Mouse (Mus musculus) stomach, embryonic 14.5 days (tissue): ENCODE results near the gene Trio. TPM values are rescaled to one million over a fixed set of nuclear protein-coding genes. Genes with fewer than 3 reads are reported as not detected.
A peak's percentile ranks its signal among the peaks of the same experiment; 100 is the strongest.

Source experiments
- ATAC-seq: fragments of 200-750 bp; cut with Nextera tagmentation; 2 replicates; pipeline ENCODE4 v1.8.0; 2017; ENCODE audit warnings: low read depth, moderate TSS enrichment; ENCODE audit not compliant: insufficient number of reproducible peaks, insufficient read depth, low FRiP score
- H3K27ac ChIP-seq: fragments of 300-500 bp; sonication (generic); 2 replicates; pipeline ENCODE4 v1.5.1; 2014; ENCODE audit warnings: mild to moderate bottlenecking, low read length, moderate library complexity, mixed read lengths
- H3K27me3 ChIP-seq: fragments of 300-500 bp; sonication (generic); 2 replicates; pipeline ENCODE4 v1.6.1; 2014; ENCODE audit warnings: low read length, control low read depth, mixed read lengths; ENCODE audit not compliant: control insufficient read depth, insufficient read depth
- H3K36me3 ChIP-seq: fragments of 300-500 bp; sonication (generic); 2 replicates; pipeline ENCODE4 v1.6.1; 2014; ENCODE audit warnings: mild to moderate bottlenecking, control low read depth, low read length, moderate library complexity, mixed read lengths; ENCODE audit not compliant: control insufficient read depth, insufficient read depth
- H3K4me1 ChIP-seq: fragments of 300-500 bp; sonication (generic); 2 replicates; pipeline ENCODE4 v1.6.1; 2014; ENCODE audit warnings: low read length, control low read depth, mixed read lengths; ENCODE audit not compliant: control insufficient read depth, insufficient read depth
- H3K4me2 ChIP-seq: fragments of 300-500 bp; sonication (generic); replicated peaks from 2 replicates; pipeline ENCODE4 v1.6.1; 2014; ENCODE audit warnings: low read depth, low read length, control low read depth
- H3K4me3 ChIP-seq: fragments of 300-500 bp; sonication (generic); 2 replicates; pipeline ENCODE4 v1.5.1; 2014; ENCODE audit warnings: low read depth, low read length, control low read depth
- H3K9ac ChIP-seq: fragments of 300-500 bp; sonication (generic); replicated peaks from 2 replicates; pipeline ENCODE4 v1.6.1; 2014; ENCODE audit warnings: low read depth, mild to moderate bottlenecking, control low read depth, low read length, moderate library complexity, mixed read lengths
- H3K9me3 ChIP-seq: fragments of 300-500 bp; sonication (generic); 2 replicates; pipeline ENCODE4 v1.6.1; 2016; ENCODE audit warnings: low read depth, low read length, control low read depth; ENCODE audit not compliant: control insufficient read depth
- WGBS: fragments of 180-500 bp; shearing (Covaris S2); extraction: QIAGEN DNeasy Blood & Tissue Kit; methylation state at CpG from one replicate; pipeline ENCODE4 v1.1.7; 2014; 5-methylcytosine and 5-hydroxymethylcytosine counted together
- polyA plus RNA-seq: library from polyadenylated mRNA; unstranded; fragments of >200 nt; fragmentation: Nextera tagmentation; extraction: Ambion mirVana; gene quantifications from 2 replicates; pipeline ENCODE4 v1.2.1, GENCODE M21; 2014

Trio gene
- polyA plus RNA-seq, 1 experiment from 2014 or later = 54.2 TPM

GRCm38 (mm10) chr15:27935772-27936746, 89.6 kb downstream of the Trio start:
- no peak overlapping the region for H3K9ac ChIP-seq
- H3K27me3 ChIP-seq = no peaks in the 10 kb centered on the region
- H3K4me3 ChIP-seq = no peak overlapping the region
- no peak for ATAC-seq
- H3K27ac ChIP-seq = no peak overlapping the region
- WGBS = 73% methylated on average over 12 of the region's 12 CpGs
- H3K36me3 ChIP-seq = no peaks in the 10 kb centered on the region
- H3K9me3 ChIP-seq = no peaks in the 10 kb centered on the region
- H3K4me2 ChIP-seq = no peak overlapping the region
- peaks cover 22% of the 10 kb centered on the region for H3K4me1 ChIP-seq

- Histone ChIP-seq H3K27me3 (no peaks in the 10 kb centered on the region), H3K9me3 (no peaks in the 10 kb centered on the region), H3K9ac (no peak overlapping the region), H3K36me3 (no peaks in the 10 kb centered on the region), H3K4me1 (peaks cover 16% of the 10 kb centered on the region), H3K27ac (no peak overlapping the region), H3K4me3 (no peak overlapping the region), H3K4me2 (no peak overlapping the region)
- no peak for ATAC-seq
- 97% methylated on average over 1 of the region's 1 CpGs for WGBS
Measured at GRCm38 (mm10) chr15:27933270-27933669, 92.4 kb downstream of the Trio start.

- ATAC-seq = no peak
- H3K27ac ChIP-seq = no peak overlapping the region
- no peak overlapping the region for H3K4me3 ChIP-seq
- no peak overlapping the region for H3K4me2 ChIP-seq
- no peak overlapping the region for H3K9ac ChIP-seq
- H3K36me3 ChIP-seq = no peaks in the 10 kb centered on the region
- peaks cover 9% of the 10 kb centered on the region for H3K4me1 ChIP-seq
- no peaks in the 10 kb centered on the region for H3K27me3 ChIP-seq
- H3K9me3 ChIP-seq = no peaks in the 10 kb centered on the region
- 73% methylated on average over 12 of the region's 12 CpGs for WGBS
Measured at GRCm38 (mm10) chr15:27931891-27932290, 93.8 kb downstream of the Trio start.

DNA sequence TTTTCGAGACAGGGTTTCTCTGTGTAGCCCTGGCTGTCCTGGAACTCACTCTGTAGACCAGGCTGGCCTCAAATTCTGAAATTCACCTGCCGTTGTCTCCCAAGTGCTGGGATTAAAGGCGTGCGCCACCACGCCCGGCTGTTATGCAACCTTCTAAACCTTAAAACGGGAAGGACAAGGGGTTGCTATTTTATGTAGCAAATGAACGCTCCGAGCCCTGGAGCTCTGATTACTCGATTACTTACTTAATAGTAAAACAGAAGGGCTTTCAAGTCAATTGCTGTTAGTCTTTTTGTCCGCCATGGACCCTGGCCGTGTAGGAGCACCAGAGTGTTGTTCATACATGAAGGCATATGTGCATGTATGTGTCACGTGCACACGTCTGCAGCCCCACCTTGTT, 94.2 kb downstream of the Trio start:
- 90% methylated on average over 14 of the region's 14 CpGs for WGBS
- Histone ChIP-seq H3K27ac (no peak overlapping the region), H3K4me3 (no peak overlapping the region), H3K9me3 (no peaks in the 10 kb centered on the region), H3K36me3 (no peaks in the 10 kb centered on the region), H3K4me2 (no peak overlapping the region), H3K9ac (no peak overlapping the region), H3K27me3 (no peaks in the 10 kb centered on the region), H3K4me1 (peaks cover 5% of the 10 kb centered on the region)
- ATAC-seq = no peak

- Histone ChIP-seq H3K4me3 (no peak overlapping the region), H3K27me3 (no peaks in the 10 kb centered on the region), H3K4me2 (no peak overlapping the region), H3K36me3 (no peaks in the 10 kb centered on the region), H3K9ac (no peak overlapping the region), H3K9me3 (no peaks in the 10 kb centered on the region), H3K4me1 (peaks cover 17% of the 10 kb centered on the region), H3K27ac (no peak overlapping the region)
- ATAC-seq = no peak
- 86% methylated on average over 6 of the region's 6 CpGs for WGBS
Measured at GRCm38 (mm10) chr15:27927614-27928013, 98.0 kb downstream of the Trio start.

GRCm38 (mm10) chr15:27926941-27927340, 98.7 kb downstream of the Trio start:
- no peaks in the 10 kb centered on the region for H3K36me3 ChIP-seq
- no peak overlapping the region for H3K9ac ChIP-seq
- WGBS = 59% methylated on average over 18 of the region's 18 CpGs
- no peak overlapping the region for H3K4me2 ChIP-seq
- no peaks in the 10 kb centered on the region for H3K27me3 ChIP-seq
- ATAC-seq = no peak
- no peak overlapping the region for H3K4me3 ChIP-seq
- H3K4me1 ChIP-seq = peaks cover 20% of the 10 kb centered on the region
- no peaks in the 10 kb centered on the region for H3K9me3 ChIP-seq
- H3K27ac ChIP-seq = 0 out of 2 replicates have a peak overlapping the region, but pooled peaks have one; percentile 7

GRCm38 (mm10) chr15:27926450-27926849, 99.2 kb downstream of the Trio start:
- WGBS = 63% methylated on average over 7 of the region's 7 CpGs
- Histone ChIP-seq H3K27ac (no peak overlapping the region), H3K4me2 (no peak overlapping the region), H3K4me1 (peaks cover 20% of the 10 kb centered on the region), H3K4me3 (no peak overlapping the region), H3K27me3 (no peaks in the 10 kb centered on the region), H3K9me3 (no peaks in the 10 kb centered on the region), H3K36me3 (no peaks in the 10 kb centered on the region), H3K9ac (no peak overlapping the region)
- ATAC-seq = no peak

GRCm38 (mm10) chr15:27925865-27926264, 99.8 kb downstream of the Trio start:
- H3K27ac ChIP-seq = no peak overlapping the region
- WGBS = 53% methylated on average over 8 of the region's 8 CpGs
- ATAC-seq = no peak

More at GRCm38 (mm10) chr15:27925865-27926264, 99.8 kb downstream of the Trio start:
- H3K36me3 ChIP-seq = no peaks in the 10 kb centered on the region
- peaks cover 20% of the 10 kb centered on the region for H3K4me1 ChIP-seq
- no peak overlapping the region for H3K4me3 ChIP-seq
- H3K9ac ChIP-seq = no peak overlapping the region
- H3K4me2 ChIP-seq = no peak overlapping the region
- no peaks in the 10 kb centered on the region for H3K27me3 ChIP-seq
- no peaks in the 10 kb centered on the region for H3K9me3 ChIP-seq
